Mouse (Mus musculus) lung, postnatal 10 days (tissue): Measurements from ENCODE around the gene Enpp1.

Experiments
- DNase-seq: peaks from one replicate; pipeline ENCODE4 v3.0.0; 2021

Enpp1 gene

DNA sequence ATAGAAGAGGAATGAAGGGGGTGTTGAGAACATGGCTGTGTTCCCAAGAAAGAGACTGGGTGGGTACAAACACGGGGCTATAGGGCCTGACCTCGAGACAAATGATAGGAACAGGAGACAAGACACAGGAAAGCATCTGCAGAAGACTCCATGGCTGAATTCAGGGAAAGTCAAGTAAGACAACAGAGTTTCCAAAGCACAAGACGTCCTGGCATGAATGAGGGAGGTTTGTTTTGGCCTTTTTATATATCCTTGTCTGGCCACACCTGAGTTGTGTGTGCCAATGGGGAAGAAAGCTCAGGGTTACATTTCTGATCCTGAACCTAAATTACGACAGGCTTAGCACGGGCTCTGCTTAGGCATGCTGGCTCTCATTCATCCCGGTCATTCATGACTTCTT lies 4.2 kb downstream of the Enpp1 start:
- no peak for DNase-seq

DNA sequence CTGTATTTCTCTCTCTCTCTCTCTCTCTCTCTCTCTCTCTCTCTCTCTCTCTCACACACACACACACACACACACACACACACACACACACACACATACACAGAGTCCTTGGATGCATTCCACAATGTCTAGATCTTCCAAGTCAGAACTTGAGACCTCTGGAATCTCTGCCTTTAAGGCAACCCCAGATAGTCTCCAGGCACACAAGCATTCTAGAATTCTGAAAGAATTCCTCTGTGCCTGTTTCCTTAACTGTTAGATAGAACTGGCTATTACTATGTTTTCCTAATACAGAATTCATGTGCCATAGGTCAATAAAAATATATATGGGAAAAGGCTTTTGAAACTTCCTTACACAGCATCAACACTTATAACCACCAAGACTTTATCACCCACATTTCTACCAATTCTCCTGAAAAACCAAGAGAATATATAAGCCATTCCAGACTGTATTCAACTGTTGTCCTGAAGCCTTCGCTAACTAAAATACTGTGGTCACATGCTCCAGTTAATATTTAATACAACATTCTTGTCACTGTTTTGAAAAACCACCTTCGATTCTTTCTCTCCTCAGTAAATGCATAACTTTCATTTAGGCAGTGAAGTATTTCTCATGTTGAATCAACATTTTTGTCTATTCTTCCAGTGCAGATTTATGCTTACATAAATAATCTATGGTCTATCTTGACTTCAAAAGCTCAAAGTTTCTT lies 5.4 kb downstream of the Enpp1 start:
- no peak for DNase-seq

DNA sequence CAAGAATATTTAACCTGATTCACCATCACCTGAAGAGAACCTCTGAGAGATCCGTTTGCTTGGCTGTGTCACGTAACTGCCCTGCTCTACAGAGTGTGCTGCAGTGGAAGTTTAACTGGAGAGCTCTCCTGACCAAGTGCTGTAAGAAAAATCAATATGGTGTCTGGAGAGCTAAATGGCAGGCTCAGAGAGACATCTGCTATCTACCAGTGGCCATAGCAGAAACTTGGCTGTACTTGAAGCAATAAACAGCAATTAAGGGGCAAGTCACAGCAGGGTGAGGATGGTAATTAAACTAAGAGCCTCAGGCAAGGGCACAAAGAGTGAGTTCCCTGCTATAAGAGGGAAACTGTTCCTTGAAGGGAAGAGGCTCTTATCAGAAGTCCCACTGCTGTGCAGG lies 9.3 kb downstream of the Enpp1 start:
- no peak for DNase-seq

DNA sequence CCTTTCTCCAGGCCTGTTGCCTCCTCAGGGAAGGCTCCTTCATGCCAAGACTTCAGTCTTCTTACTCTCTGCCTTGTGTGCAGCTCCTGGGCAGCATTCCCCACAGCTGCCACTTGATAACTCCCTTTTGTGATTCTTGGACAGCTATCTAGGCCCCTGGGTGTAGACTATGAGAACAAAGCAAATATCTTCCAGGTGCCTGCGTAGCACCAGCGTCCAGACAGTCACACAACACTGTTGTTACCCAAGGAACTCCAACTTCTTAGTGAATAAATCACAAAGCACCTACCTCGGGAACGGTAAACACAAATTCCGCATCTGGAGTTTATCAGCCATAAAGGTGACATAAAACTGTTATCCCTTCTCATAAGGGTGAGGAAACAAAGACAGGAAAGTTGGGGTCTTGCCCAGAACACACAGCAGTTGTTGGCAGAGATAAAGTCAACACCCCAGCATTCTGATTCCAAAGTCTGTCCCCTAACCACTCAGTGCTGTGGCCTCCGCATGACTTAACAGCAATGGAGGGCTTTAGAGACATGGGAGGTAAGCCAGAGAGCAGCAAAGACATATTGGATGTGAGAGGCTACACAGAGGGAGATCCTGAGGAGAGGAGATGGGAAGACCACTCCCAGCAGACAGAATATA lies 13.7 kb downstream of the Enpp1 start:
- no peak for DNase-seq

DNA sequence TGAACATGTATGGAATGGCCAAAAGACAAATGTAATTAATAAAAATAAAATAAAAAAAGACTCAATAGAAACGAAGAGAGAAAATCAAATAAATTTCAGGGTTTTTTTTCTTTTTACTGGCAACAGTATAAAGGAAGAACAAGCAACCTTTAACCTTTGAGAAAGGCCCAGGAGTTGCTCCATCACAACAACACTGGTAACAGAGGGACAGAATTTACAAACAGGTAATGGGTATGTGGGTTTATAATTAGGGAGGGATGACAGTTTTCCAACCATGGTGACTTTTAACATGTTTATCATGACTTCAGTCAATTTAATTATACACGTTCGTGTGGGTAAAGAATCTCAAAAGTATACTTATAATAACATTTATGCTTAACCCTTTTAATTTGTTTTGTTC lies 15.2 kb downstream of the Enpp1 start:
- no peak for DNase-seq

DNA sequence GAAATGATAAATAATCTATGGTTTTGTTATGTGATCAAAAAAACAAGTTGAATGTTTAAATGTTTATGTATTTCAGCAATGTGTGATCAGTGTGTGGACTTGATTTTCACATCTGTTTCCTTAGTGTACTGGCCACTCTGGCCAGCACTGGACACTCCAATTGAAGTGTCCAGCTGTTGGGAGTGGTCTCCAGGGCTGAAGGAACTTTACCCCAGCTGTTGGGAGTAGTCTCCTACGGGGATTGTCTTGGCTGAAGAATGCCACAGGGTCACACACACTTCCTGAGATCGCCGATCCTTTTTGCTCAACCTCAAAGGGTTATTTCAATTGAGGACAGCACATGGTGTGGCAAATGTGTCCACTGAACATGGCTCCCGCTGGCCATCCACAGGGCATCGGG lies 16.2 kb downstream of the Enpp1 start:
- DNase-seq, result no peak

DNA sequence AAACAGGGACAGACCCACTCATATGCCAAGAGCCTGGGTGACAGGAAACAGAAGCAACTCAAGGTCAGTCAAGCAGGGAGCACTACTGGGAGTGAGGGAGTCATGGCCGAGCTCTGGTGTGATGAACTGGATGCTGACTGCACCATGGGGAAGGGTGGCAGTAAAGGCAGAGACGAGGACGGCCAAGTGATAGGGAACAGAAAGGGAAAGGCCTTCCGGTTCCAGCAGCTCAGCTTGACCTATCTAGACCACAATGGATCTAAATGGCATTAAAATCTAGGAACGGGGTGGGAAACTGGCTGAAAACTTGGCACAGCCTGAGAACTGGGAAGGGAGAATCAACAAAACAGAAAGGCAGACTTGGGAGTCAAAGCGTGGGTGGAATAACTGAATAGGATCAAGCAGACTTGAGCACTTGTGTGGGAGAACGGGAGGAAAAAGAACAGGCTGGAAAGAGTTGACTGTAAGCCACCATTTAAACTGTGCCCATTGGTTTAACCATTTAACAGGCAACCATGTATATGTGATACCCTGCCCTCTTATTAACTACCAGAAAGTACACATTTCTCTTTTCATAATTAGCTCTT lies 29.3 kb downstream of the Enpp1 start:
- DNase-seq, result no peak

DNA sequence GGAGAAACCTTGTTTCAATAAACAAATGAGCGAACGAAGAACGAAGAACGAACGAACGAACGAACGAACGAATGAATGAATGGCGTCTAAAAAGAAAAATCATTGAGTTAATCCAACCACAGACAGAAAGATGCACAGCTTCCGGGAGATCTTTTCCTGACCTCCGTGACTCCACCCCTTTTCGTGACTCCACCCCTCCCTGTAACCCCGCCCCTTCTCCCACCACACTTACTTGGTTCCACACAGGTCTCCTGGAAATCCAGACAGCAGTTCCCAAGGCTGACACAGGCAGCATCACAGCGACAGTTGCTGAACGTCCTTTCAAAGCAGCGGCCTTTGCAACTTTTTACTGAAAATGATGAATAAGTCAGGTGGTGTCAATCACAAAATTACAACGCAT lies 34.3 kb downstream of the Enpp1 start:
- DNase-seq, result no peak

DNA sequence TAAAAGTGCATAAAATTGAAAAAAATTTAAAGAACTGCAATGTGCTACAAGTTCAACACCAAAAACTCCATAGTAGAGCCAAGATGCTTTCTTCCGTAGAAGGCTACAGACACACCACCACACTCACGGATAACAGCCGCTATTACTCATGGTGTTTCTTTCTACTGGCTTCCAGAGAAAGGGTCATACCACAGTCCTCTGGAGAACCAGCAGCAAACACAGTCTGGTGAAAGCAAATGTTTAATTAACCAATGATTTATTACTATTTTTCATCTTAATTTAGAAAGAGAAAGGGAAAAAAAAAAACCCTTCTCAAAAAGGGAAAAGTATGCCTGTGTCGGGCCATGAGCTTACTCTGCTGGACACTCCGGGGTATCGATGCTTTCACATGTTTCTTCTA lies 37.7 kb downstream of the Enpp1 start:
- DNase-seq, result no peak

DNA sequence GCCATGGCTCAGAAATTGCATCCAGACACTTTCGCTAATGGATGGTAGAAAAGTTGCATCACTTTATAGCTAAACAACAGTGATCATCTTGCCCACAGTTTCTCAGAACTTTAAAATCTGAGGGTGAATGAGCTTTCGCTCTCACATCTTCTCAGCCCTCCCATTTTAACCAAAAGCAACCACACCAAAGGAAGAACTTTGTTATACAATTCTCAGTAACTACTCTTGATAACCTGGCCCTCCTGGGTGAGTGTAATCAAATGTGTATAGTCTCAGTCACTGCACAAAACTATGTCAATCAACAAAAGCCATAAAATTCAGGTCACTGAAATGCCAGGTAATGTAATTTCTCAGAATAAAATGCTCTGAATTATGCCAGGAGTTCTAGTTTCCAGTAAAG lies 39.0 kb downstream of the Enpp1 start:
- DNase-seq, result no peak

DNA sequence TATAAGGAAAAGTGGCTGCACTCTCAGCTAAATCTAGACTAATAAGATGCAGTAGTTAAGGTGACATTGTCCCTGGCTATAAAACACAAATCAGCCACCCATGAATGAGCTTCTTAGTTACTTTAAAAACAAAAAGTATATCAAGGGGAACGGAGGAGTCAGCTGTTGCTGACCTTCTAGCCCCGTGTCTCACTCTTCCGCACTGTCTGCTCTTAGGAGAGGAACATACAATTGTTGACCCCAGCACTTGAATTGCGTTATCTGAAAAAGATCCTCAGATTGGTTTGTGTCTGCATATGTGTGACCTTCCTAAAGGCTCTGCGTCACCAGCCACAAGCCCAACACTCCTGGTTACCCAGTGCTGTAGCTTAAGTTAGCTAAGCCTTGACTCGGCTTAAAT lies 41.4 kb downstream of the Enpp1 start:
- no peak for DNase-seq

DNA sequence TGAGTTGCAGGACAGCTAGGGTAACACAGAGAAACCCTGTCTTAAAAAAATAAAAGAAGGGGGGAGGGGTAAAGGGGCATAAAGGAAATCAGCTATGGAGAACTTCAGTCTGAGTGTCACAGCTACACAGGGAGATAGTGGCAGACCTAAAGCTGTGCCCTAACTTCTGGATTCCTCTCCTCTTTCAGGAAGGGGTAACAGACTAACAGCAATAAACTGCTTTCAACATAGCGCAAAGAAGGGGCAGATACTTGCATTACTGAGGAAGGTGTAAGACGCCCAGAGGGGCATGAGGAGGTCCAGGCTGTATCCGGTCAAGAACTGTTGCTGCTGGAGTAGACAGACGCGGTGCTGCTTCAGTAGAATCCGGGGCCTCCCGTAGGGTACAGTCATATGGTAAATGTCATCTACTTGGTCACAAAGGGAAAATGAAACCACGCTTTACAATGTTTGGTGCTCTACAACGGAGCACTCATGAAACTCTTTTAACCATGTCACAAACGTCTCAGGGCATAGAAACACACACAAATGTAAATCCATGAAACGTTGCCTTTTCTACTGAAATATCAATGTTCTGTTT lies 60.9 kb downstream of the Enpp1 start:
- DNase-seq, result no peak

DNA sequence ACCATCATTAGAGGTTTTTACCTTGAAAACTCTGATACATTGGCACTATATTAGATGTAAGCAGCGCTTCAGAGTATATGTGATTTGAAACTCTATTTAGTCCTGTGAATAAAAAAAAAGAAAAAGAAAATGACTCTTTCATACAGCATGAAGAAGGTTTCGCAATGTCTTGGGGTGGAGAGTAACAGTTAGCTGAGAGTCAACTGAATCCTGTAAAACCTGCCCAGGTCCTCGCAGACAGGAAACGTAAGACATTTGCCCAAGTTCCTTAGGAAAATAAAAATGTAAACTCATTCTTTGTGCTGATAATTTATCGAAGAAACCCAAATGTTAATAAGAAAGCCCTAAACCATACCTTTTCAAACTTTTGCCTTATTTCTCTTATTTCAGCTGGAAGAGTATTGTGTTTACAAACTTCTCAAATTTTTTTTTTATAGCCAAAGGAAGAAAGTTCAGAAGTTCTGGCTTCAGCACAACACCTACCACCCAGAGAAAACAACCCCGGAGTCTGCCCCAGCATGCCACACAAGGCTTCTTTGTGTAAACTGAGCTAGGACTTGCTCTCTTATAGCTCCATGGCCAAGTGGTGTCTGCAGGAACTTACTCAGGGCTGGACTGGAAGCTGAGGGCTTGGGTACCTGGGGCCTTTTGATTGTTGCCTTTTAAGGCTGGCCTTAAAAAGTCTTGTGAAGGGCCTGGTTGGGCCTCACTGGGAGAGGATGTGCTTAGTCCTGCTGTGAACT lies 63.8 kb downstream of the Enpp1 start:
- no peak for DNase-seq

DNA sequence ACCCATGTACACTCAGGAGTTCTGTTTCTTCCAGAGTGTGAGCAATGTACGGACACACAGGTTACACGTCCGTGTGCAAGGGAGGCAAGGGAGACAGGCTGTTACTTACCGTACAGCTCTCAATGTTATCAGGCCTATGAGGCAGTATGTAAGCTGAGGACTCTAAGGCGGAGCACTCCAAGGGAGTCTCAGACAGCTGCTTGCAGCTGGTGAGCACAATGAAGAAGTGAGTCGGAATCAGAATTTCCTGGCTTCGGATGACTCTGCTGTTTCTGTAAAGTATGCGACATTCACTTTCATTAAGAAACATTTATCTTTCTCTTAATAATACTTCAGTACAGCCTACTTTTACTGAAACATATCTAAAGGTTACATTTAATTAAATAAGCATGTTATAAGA lies 66.8 kb downstream of the Enpp1 start:
- peak; percentile 35 for DNase-seq

DNA sequence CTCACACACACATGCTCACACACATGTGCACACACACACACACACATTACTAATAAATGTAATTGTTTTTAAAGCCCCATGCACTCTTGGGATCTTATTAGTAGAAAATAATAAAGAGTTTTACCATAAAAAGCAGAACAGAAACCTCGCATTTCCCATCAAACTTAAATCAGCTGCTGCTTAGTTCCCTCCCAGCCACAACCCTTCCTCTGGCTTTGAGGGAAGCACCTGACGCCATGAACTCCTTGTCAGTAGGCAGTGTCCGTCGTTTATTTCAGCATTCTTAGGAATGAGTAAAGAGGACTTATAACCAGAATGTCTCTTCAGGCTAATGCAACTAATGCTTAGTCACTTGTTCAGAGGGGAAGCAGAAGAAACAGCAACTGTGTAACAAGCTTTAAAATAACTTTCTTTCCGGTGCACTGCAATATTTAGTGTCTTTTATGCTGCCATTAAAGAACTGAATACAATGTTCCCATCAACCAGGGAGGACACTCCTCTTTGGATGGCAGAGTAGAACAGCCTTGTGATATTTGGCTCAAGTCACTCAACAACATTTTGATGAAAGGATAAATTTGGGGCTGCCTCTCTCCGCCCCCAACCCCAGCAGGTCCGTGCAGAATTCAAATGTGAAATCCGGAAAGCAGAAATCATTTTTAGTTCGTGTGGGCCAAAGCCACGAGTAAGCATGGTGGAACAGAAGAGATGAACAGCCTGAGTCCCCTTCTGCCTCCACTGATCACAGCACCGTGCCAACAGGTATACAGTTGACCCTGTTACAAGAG lies 69.0 kb downstream of the Enpp1 start:
- DNase-seq, result no peak

DNA sequence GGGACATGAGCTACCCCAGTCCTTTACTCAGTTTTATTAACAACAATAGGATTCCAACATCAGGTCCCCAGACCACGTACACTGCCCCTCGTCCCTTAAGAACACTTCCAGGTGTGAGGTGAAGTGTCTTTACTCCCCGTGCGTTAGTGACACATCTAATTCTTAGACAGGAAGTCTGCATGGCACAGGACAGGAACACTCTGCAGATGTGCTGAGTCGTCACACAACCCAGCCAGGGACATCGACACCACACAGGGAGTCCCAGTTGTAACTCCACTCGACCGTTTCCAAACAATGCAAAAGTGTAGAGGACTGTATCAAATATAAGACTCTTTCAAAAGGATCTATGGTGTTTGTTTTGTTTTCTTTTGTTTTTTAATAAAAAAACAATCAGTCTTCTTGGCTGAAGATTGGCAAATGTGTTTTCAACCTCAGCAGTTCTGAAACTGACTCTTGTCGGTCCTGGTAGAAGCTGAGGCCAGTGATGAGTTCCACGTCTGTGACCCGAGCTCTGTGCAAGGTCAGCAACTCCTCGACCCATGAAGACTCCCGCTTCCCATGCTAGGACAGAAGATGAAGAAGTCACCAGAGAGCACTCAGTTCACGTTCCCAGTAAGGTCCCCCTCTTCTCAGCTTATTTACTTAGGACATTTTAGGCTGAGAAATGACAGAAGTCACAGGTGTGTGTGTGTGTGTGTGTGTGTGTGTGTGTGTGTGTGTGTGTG lies 70.4 kb downstream of the Enpp1 start:
- no peak for DNase-seq

DNA sequence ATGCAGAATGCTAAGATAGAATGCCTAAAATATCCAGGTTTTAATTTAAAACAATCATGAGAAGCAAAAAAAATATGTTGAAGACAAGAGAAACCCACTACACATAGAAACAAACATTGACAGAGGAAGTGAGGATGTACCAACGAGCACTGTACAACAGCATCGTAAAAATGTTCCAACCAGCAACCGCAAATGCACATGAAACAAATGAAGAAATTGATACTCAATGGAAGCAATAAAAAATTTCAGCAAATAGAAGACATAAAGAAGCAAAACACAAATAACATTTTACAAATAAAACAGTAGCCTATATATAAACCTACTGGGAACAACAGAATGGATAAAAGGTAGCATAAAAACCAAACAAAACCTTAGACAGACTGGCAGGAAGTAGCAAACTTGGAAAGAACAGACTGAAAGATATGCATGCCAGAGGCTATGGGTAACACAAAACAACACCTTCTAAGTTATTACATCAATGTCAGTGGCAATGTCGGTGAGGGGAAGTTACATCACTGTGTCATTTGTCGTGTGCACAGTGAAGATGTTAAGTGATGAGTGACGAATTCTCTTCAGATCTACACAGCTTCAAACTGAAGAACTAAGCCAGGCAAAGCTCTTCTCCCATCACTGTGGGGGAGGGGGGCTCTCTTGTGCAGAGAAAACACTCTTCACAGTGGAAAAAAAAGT lies 71.6 kb downstream of the Enpp1 start:
- DNase-seq, result no peak

DNA sequence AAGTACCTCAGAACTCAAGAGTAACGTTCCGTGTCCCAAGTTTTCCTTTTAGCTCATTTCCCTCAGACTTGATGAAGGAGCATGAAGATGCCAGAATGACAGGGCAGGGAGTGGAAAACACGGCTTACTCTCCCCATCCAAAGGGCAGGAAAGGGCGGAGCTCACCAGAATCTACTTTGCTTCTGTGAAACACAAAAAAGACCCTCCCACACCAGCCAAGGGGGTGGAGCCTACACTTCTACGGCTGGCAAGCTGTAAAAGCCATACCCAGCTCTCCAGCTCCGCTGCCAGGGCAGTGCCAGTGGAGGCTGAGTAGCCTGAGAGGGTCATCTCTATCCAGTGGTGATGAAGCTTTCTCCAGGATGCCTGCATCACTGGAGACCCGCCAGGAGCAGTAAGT lies 72.4 kb downstream of the Enpp1 start:
- peak; percentile 40 for DNase-seq

DNA sequence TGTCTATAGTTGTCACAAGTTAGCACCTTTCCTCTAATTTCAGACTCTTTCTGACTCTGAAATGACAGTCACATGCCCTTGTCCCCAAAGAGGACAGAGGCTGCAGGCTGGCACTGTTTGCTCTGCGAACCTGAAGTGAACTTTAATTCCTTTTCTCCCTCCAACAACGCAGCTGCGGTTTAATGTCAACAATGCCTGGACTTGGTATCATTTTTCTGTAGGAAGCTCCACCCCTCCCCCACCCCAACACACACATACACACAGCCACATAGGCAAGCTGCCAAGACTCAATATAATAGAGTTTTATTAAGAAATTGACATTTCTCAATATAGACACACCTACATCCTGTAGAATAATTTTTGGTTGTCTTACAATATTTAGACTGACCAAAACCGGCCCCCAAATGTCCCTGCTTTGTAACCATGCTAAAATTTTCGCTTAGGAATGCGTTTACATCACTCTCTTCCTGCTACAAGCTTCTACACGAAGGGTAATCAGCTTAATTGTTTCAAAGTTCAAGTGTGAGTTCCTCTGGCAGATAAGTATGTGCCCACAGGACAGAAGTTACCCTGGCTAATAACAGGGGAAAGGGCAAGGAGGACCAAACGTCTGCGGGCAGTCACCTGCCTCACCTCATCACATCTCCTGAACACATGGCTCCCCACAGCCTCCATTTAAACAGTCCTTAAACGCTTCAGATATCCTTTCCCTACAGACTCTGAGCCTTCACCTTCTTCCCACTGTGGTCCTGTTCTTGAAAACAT lies 73.5 kb downstream of the Enpp1 start:
- no peak for DNase-seq

DNA sequence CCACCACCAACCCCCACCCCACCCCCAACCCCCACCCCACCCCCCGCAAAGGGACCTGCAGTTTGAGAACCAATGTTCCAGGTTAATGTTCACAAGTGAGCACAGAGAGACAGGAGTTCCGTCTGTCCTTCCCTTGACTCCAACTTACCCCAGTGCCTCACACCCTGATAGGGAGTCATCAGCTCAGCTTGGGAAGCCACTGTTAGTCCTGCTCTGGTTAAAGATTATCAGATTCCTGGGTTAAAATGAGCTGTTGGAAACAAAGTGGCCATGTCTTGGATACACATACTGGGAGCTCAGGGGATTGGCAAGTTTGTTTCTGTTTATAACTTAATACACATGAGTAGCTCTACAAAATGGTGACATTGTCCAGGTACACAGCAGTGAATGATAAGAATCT lies 75.0 kb downstream of the Enpp1 start:
- DNase-seq, result no peak

DNA sequence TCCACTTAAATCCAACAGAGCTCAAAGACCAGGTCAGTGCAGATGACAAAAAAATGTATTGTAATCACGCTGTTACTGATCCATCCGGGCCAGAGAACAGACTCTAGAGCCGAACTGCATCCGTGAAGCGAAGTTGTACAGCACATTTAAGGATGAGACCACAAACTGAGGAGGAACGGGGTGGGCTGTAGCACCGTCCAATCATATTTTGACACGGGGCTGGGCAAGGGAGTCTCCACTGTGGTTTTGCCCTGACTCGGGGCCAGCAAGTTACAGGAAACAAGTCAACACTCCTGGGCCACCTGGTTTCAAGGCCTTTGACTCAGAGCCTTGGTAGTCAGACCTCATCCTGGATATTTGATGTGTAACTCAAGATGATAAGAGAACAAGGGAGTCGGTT lies 76.1 kb downstream of the Enpp1 start:
- DNase-seq, result no peak
